Mouse (Mus musculus) heart, postnatal 0 days (tissue): Measurements from ENCODE around the gene Ccl22. TPM values are rescaled to one million over a fixed set of nuclear protein-coding genes. Genes with fewer than 3 reads are reported as not detected.

Experiments
- ATAC-seq: fragments of 200-750 bp; cut with Nextera tagmentation; 2 replicates; pipeline ENCODE4 v1.8.0; 2017; ENCODE audit warnings: low read depth, moderate number of reproducible peaks, moderate library complexity; ENCODE audit not compliant: insufficient read depth
- DNase-seq: peaks from one replicate; pipeline ENCODE4 v3.0.0-alpha.2; 2016; ENCODE audit warnings: low spot score
- H3K27ac ChIP-seq: fragments of 300-500 bp; sonication (generic); 2 replicates; pipeline ENCODE4 v1.5.1; 2014; ENCODE audit warnings: low read depth, mild to moderate bottlenecking
- H3K27me3 ChIP-seq: fragments of 300-500 bp; sonication (generic); 2 replicates; pipeline ENCODE4 v1.6.1; 2014; ENCODE audit warnings: low read length, mixed read lengths; ENCODE audit not compliant: control insufficient read depth, insufficient read depth
- H3K36me3 ChIP-seq: fragments of 300-500 bp; sonication (generic); replicated peaks from 2 replicates; pipeline ENCODE4 v1.6.1; 2014; ENCODE audit warnings: low read length, mixed read lengths; ENCODE audit not compliant: control insufficient read depth, insufficient read depth
- H3K4me1 ChIP-seq: fragments of 300-500 bp; sonication (generic); 2 replicates; pipeline ENCODE4 v1.6.1; 2014; ENCODE audit warnings: antibody characterized with exemption; ENCODE audit not compliant: control insufficient read depth, insufficient read depth
- H3K4me2 ChIP-seq: fragments of 300-500 bp; sonication (generic); 2 replicates; pipeline ENCODE4 v1.6.1; 2014; ENCODE audit warnings: low read depth, mild to moderate bottlenecking, low read length, moderate library complexity
- H3K4me3 ChIP-seq: fragments of 300-500 bp; sonication (generic); 2 replicates; pipeline ENCODE4 v1.5.1; 2014; ENCODE audit warnings: low read depth, low read length
- H3K9ac ChIP-seq: fragments of 300-500 bp; sonication (generic); replicated peaks from 2 replicates; pipeline ENCODE4 v1.6.1; 2014; ENCODE audit warnings: low read depth, low read length, mixed read lengths
- H3K9me3 ChIP-seq: fragments of 300-500 bp; sonication (generic); replicated peaks from 2 replicates; pipeline ENCODE4 v1.6.1; 2016; ENCODE audit warnings: low read length; ENCODE audit not compliant: control insufficient read depth
- CTCF ChIP-seq: IDR thresholded peaks from 2 replicates; pipeline ENCODE4 v1.5.1; 2016; ENCODE audit warnings: antibody characterized with exemption, control low read depth, low read depth
- EP300 ChIP-seq: IDR thresholded peaks from 2 replicates; pipeline ENCODE4 v1.6.1; 2016; ENCODE audit warnings: antibody characterized with exemption, low read depth
- WGBS: fragments of 180-500 bp; shearing (Covaris S2); extraction: QIAGEN DNeasy Blood & Tissue Kit; methylation state at CpG from one replicate; pipeline ENCODE4 v1.1.7; 2014; 5-methylcytosine and 5-hydroxymethylcytosine counted together
- polyA plus RNA-seq: library from polyadenylated mRNA; unstranded; fragments of >200 nt; fragmentation: Nextera tagmentation; extraction: Ambion mirVana; gene quantifications from 2 replicates; pipeline ENCODE4 v1.2.1, GENCODE M21; 2015
- total RNA-seq: library from RNA; depleted of rRNA; stranded (reverse); fragments of >200 nt; gene quantifications from 2 replicates; pipeline ENCODE4 v1.2.3, GENCODE M21; 2014; ENCODE audit warnings: low replicate concordance; rRNA removed

The Ccl22 gene
- 1.7 TPM in 1 of 2 replicates, not detected in the other for total RNA-seq
- not detected in 2 replicates for polyA plus RNA-seq

- no peaks in the 10 kb centered on the region for H3K4me1 ChIP-seq
- H3K36me3 ChIP-seq, result no peaks in the 10 kb centered on the region
- H3K9me3 ChIP-seq, result no peaks in the 10 kb centered on the region; the same call in 1 of the 2 replicates
- TF ChIP-seq EP300 (no peak), CTCF (no peak)
- no peak within 1 kb of the TSS for H3K4me3 ChIP-seq
- no peak within 1 kb of the TSS for H3K27ac ChIP-seq
- 84% methylated on average over 7 of the region's 7 CpGs for WGBS
- no peak within 1 kb of the TSS for H3K9ac ChIP-seq
- DNase-seq (no peak), ATAC-seq (no peak)
- no peaks in the 10 kb centered on the region for H3K27me3 ChIP-seq
- no peak within 1 kb of the TSS for H3K4me2 ChIP-seq
Measured at GRCm38 (mm10) chr8:94745476-94746184, at the start of gene Ccl22. Ccl22 (plus strand) TSS chr8:94745590.

DNA sequence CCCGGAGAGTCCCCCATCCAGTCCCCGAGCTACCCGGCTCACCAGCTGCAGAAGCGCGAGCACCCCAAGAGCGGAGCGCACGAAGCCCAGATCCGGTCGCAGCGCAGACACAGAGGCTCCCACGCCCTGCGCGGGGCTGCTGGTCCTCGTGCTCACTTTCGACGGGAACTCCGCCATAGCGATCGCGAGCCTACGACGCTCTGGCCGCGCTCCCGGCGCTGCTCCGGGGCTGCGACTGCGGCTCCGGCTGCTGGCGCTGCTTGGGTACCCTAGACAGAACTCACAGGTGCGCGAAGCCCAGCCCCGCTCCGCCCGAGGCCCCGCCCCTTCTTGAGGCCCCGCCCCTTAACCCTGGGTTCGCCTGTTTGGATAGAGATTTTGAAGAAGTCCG is 49.4 kb upstream of the Ccl22 start, which contains the start of gene Pllp:
Gene Pllp, minus strand, starts transcription at position 285 of the 391 bp plus-strand sequence.
- Histone ChIP-seq H3K27ac (no peak within 1 kb of the TSS), H3K36me3 (no peaks in the 10 kb centered on the region), H3K27me3 (peaks cover 55% of the 10 kb centered on the region), H3K9me3 (no peaks in the 10 kb centered on the region), H3K4me1 (0 out of 2 replicates have a peak, but pooled peaks cover 5% of the 10 kb centered on the region), H3K4me2 (peak within 1 kb of the TSS; percentile 49), H3K4me3 (peak within 1 kb of the TSS; percentile 23), H3K9ac (no peak within 1 kb of the TSS)
- WGBS, result under 1% methylated on average over 36 of the region's 41 CpGs
- DNase-seq (no peak), ATAC-seq (peak; percentile 57)
- TF ChIP-seq EP300 (no peak), CTCF (no peak)

- Histone ChIP-seq H3K4me3 (no peak overlapping the region; the same call in 1 of the 2 replicates), H3K36me3 (no peaks in the 10 kb centered on the region), H3K4me1 (0 out of 2 replicates have a peak, but pooled peaks cover 5% of the 10 kb centered on the region), H3K4me2 (no peak overlapping the region), H3K9me3 (no peaks in the 10 kb centered on the region), H3K27ac (no peak overlapping the region), H3K9ac (no peak overlapping the region), H3K27me3 (peaks cover 55% of the 10 kb centered on the region)
- ATAC-seq, result no peak
- WGBS, result 58% methylated on average over 3 of the region's 3 CpGs
- no peak for DNase-seq
- TF ChIP-seq CTCF, result no peak
- no peak for TF ChIP-seq EP300
Measured at GRCm38 (mm10) chr8:94696566-94696965, 48.8 kb upstream of the Ccl22 start.

- 76% methylated on average over 6 of the region's 6 CpGs for WGBS
- 0 out of 2 replicates have a peak, but pooled peaks cover 5% of the 10 kb centered on the region for H3K4me1 ChIP-seq
- no peak overlapping the region for H3K27ac ChIP-seq
- H3K9me3 ChIP-seq, result no peaks in the 10 kb centered on the region
- no peaks in the 10 kb centered on the region for H3K36me3 ChIP-seq
- H3K4me3 ChIP-seq, result no peak overlapping the region
- no peak for TF ChIP-seq CTCF
- no peak for TF ChIP-seq EP300
- H3K4me2 ChIP-seq, result no peak overlapping the region
- ATAC-seq (no peak), DNase-seq (no peak)
- H3K27me3 ChIP-seq, result peaks cover 50% of the 10 kb centered on the region
- no peak overlapping the region for H3K9ac ChIP-seq
Measured at GRCm38 (mm10) chr8:94697956-94698355, 47.4 kb upstream of the Ccl22 start.

- Histone ChIP-seq H3K9me3 (no peaks in the 10 kb centered on the region), H3K27me3 (peaks cover 36% of the 10 kb centered on the region), H3K4me2 (no peak overlapping the region), H3K4me1 (0 out of 2 replicates have a peak, but pooled peaks cover 5% of the 10 kb centered on the region), H3K36me3 (no peaks in the 10 kb centered on the region), H3K27ac (no peak overlapping the region), H3K9ac (no peak overlapping the region), H3K4me3 (no peak overlapping the region)
- ATAC-seq, result no peak
- TF ChIP-seq EP300, result no peak
- no peak for TF ChIP-seq CTCF
- DNase-seq, result no peak
- 73% methylated on average over 16 of the region's 16 CpGs for WGBS
Measured at GRCm38 (mm10) chr8:94699366-94699765, 46.0 kb upstream of the Ccl22 start.
